Mouse (Mus musculus): Measurements from ENCODE around the gene Gper1.
"Not testable (repeated sequence)": the region's sequence is repeated elsewhere in the genome, so short reads cannot be mapped to it uniquely, and the experiment has no call there.

Gper1 gene

DNA sequence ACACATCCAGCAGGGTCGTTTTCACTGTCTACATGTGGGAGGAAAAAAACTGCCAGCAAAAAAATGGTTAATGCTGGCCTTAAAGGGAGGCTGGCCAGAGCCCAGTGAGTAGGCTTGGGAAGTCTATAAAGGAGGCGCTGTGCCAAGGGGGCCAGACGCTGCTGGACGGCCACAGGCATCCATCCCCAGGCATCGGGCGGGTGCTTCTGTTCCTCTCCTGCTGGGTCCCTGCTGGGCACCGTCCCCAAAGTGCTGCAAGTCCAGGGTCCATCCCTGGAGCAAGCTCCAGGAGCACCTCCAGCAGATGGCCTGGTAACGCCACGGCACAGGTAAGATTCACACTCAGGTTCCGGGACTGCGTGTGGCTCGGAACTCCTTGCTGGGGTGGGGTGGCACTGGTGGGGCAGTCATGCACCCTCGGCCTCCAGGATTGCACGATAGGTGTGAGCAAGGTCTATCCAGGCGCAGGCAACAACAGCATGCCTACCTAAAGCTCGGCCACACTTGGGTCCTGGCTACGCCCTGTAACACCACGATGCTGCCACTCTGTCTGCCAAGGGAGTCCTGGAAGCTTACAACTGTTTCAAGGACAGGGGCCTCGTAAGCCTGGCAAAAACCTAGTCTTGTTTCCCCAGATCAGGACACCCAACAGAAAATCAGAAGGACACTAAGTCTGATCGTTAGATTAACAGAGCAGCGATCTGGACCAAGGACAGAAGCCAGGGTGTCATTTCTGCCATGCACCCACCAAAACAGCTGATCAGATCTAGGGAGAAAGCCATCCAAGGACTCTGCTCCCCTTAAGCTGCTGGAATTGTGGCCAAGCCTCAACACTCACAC is at the start of gene Gper1:
Gene Gper1 (plus strand): TSS at position 126 of the 840 bp plus-strand sequence.
- peak; percentile 32 for DNase-seq

DNA sequence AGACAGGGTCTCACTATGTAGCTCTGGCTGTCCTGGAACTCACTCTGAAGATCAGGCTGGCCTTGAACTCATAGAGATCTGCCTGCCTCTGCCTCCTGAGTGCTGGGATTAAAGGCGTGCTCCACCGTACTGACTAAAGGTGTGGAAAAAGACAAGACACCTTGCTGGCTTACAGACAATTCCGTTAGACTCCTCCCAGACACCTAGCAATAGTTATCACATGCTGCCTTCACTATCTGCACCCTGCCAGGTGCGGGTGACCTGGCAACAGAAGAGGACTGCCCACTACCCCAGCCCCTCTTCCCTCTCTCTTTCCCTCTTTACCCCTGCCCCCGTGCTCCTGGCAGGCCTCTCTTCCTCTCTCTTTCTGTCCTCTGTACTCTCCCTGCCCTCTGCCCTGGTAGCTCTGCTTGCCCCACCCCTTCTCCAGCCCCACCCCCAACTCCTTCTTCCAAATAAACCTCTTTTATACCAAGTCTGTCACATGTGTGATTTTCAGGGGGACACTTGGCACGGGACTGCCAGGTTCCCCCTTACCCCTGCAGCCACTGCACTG is 49.0 kb upstream of the Gper1 start:
- no peak for DNase-seq

DNA sequence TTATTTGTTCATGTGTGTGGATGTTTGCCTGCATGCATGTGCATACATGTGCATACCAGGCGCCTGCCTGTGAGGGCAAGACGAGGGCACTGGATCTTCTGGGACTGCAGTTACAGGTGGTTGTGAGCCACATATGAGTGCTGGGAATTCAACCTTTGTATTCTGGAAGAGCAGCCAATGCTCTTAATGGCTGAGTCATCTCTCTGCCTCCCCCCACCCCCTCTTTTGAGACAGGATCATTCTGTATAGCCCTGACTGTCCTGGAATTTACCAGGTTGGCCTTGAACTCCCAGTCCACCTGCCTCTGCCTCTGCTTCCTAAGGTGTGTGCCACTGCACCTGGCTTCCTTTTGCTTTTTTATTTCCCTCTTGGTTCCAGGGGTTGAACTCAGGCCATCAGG is 48.1 kb upstream of the Gper1 start:
- DNase-seq = no peak

DNA sequence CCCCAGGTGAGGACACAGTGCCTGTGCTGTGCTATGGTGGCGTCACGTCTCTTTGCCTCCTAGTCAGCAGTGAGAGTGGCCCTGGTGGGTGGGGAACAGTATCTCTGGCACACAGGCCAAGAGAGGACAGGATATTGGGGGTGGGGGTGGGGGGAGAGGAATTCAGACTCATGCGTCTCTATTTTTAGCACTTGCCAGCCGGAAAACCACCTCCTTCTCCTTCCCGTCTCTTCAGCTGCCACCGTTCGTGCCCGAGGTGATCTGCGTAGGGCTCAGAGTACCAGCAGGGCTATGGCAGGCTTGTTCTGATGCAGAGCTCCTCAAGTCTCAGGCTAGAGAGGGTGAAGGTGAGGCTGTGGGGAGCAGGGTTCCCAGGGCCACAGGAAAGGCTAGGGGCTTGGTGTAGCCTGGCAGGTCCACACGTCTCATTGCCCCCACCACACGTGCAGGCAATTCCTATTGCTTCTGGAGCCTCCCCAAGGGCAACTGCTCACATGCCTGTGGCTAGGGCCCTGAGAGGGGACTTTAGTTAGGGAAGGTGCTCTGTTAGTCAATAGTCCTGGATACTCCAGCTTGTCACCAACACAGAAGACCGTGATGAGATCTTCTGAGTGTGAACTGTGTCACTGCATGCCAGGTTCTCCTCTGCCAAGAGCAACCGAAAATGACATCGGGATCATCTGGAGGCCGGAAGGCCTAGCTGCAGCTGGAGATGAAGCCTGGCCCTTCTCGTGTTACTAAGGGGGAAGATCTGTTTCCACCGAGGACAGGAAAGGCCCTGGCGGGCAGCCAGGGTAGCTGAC is 45.3 kb upstream of the Gper1 start, which contains the start of gene Gpr146:
Gene Gpr146 (plus strand): TSS at position 230 of the 803 bp plus-strand sequence.
- DNase-seq = no peak

DNA sequence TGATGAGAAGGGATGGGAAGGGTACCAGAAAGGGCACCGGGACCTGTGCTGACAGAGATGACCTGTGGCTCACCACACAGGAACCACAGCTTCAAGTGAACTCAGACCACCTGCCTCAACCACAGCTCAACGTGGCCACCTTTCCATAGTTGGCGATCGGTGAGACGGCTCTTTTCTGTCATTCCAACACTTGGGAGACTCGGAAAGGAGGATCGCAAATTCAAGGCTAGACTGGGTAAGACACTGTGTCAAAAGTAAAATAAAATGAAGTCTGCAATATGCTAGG is 44.7 kb upstream of the Gper1 start:
- no peak for DNase-seq

DNA sequence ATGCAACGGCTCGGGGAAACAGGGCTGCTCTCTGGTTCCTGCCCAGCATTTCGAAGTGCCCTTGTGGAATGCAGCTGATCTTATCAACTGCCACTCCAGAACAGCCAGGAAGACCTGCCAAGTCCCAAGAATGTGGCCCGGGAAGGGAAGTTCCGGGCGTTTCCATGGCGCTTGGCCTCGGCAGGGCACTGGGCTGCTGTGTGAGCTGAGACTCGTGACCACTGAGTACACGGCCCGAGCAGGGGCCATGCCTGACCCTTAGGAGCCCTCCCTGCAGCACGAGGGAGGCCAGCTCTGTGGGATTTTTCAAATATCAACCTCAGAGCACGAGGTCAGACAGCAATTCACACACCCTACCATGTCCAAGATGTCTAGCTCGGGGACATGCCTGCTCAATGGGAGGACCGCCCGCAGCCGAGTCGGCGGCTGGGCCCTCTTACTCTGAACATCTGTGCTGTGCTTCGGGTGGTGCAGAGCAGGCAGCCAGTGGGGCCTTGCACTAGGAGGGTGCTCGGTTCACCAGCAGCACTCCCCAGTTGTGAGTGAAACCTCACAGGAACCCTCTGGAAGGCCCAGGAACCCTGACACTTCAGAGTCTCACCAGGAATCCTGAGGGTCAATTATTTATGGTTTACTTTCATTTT is 43.8 kb upstream of the Gper1 start:
- peak; percentile 46 for DNase-seq

DNA sequence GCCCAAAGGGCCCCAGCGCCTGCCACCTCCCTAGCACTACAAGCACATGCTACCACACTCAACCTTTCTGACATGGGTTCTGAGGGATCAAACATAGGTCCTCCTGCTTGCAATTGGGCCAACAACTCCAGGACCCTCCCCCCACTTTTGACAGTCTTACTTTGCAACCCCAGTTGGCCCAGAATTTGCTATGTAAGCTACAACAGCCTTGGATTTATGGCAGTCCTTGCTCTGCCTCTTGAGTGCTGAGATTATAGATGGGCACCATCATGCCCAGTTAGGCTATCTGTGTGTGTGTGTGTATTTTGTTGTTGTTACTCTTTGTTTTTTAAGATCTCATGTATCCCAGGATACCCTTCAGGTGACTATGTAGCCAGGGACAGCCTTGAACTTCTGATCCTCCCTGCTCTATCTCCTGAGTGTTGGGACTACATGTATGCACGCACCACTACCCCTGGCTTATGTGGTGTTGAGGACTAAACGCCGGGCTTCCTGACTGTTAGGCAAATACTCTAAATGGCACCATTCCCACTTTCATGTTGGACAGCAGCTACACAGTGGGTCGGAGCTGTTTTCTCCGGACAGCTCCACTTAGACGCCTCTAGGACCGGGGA is 43.1 kb upstream of the Gper1 start:
- no peak for DNase-seq

DNA sequence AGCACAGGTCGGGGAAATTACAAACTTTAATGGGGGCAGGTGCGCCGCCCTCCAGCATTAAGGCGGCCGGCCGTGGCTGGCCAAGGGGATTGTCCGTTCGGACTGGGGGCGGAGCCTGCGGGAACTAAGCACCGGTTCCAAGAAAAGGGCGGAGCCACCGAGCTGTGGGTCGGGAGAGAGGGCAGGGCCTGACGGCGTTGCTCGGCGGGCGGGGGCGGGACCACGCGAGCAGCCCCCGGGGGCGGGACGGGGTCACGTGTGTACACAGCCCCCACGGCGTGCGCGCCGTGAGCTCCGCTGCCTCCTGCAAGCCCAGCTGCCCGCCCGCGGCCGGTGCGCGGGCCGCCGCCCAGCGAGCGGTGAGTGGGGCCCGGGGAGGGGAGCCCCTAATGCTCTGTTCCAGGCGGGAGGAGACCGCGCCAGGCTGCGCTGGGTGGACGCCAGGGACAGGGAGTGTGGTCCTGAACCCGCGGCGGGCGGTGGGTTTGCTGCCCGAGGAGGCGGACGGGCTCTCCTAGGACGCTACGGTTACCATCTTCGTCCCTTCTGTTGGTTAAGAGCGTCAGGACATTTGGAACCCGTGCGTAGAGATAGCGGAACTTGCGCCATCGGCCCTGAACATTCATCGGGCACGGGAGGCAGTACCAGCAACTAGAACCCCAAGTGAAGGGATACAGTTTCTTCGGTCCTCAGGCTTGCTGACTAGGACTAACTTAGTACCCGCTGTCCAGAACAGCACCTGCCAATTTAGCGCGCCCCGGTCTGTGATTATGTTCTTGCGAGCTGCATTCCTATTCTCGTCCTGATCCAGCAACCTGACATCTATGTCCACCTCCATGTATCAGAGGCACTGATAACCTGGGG is 42.3 kb upstream of the Gper1 start:
- DNase-seq = peak; percentile 96

DNA sequence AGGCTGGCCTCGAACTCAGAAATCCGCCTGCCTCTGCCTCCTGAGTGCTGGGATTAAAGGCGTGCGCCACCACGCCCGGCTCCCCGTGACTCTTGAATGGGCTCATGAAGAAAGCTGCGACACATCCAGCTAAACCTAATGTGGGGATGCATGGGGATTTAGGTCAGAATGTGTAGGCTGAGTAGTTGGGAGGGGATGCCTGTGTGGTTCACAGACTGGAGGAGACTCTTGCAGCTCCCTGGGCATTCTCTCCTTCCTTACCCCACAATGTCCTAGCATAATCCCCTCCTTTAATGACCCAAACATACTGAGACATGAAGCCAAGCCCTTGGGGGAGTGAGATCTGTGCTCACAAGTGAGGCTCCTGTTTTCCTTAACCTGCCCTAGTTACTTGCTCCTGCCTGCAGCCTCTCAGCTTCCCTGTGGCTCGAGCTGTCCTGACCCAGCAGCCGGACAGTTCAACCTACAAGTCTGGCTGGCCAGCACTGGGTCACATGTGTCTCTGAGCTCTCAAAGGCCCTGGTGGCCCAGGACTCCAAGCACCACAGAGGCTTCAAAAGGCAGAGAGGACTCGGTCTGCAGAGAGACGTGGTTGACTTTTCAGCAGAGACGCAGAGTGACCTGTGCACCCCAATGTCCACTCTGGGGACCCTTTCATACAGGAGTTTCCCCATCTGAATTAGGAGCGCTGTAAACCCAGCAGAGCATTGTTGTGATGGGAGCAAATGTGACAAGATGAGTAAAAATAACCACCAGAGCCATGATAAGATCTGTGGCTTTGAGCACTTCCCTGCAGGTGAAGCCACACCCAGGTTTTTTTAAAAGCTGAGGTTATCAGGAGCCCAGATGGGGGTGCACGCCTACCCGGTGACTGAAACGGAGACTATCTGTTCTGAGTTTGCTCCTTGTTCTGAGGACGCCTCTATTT is 41.1 kb upstream of the Gper1 start:
- no peak for DNase-seq

DNA sequence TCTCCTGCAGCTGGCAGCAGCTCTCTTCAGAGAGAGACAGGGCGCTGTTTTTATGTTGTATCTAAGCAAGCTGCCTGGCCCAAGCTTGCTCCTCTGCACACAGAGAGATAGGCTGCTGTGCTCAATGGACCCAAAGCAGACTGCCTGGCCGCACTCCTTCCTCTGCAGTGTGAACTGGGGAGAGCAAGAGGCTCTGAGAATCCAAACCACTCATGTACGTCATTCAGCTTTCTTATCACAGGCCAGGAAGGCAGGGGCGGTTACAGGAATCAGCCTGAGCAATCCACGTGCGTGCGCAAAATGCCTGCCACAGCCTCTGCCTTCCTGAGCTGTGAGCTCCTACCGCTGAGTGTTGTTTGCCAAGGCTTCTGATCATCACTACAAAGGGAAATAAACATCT is 40.2 kb upstream of the Gper1 start:
- DNase-seq = no peak

DNA sequence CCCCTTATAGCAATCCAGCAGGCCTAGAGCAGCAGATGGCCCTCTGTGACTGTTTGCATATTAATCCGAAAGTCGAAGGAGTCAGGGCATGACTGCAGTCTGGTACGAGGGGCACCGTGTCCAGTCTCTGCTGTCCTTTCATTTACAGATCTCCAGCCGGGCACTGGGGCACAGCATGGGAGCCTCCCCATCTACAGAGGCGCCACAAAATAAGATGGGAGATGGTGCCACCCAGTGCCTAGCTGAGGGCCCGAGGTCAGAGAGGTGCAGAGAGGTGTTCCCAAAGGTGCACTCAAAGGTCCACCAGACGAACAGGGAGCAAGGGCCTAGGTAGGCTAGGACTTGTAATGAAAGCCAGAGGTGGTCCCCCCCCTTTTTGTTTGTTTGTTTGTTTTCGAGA is 39.7 kb upstream of the Gper1 start:
- no peak for DNase-seq

DNA sequence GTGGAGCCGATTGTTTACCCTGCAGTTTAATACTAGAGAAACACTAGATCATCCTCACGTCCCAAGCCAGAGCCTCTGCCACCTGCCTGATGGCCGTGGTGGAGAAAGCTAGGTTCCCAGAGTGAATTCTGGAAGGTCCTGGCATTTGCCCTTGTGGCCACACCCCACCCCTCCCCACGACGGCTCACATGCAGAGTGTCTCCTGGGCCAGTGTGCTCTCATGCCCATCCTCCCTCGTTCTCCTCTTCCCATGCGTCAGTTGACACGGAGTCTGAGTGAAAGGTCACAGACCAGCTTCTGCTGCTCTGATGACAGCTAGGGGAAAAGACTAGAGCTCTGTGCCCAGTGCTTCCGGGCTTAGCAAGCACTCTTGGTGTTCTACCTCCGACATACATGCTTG is 38.4 kb upstream of the Gper1 start:
- no peak for DNase-seq

DNA sequence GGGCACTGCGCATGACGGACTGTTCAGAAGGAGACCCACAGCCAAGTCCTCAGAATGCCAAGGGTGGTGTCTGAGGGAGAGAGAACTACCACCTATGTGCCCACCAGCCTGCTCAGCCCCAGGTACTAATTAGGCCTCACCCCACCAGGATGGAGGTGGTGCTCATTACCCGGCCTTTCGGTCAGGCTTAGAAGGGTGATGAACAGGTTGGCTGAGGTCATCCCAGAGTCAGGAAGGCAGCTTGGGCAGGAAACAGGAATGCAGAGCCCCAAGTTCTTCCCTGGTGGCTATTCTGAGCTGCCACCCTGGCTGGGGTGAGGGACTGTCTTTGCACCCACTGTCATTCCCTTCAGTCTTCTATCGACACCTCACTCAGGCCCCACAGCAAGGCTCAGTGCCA is 36.9 kb upstream of the Gper1 start:
- no peak for DNase-seq

DNA sequence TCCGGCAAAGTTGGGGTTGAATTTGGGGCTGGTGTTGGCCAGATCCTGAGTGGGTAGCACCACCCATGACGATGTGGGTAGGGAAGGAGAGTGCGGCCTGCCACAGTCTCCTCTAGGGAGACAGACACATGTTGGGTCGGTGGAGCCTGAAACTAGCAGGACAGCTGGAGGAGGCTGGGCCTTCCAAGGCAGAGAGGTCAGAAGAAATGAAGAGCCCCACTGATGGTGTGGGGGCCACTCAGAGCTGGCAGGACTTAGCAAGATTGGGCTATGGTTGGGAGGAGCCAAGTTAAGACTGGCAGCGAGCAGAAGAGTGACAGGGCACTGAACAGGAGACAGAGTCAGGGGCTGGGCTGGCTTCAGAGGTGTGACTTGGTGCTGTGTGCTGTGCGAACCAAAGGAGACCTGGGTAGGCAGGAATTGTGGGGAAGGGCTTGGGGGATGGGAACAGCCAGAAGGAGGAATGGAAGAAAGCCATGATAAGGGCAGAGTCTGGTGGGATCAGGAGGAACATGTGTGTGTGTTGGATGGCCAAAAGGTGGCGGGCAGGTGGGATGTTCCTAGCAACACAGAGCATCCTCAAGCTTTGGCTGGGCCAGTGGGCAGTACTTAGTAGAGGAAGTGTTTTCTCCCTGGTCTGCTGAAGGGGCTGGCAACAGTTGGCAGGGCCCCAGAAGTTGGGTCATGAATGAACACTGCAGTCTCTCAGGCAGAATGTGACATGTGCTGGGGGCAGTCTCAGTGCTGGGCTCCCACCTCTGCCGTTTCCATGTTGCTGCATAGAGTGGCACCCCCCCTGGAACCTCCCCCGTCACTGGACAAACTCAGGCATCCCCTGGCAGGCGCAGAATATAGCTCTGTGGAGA is 35.4 kb upstream of the Gper1 start:
- no peak for DNase-seq

DNA sequence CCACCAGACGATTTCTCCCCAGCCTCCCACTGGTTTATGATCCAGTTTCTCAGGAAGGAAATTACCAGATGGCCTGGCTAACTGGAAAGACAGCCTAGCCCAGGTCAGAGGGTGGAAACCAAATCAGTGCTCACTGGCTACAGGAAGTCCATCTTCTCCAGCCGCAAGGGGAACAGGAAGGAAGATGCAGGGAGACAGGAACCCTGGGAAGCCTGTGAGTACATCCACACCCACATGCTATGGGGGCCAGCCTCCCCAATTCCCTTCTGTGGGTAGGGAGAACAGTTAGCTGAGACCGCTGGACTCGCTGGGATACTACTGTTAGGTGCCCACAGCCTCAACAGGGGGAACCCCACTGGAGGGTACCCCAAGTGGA is 34.8 kb upstream of the Gper1 start:
- DNase-seq = no peak

DNA sequence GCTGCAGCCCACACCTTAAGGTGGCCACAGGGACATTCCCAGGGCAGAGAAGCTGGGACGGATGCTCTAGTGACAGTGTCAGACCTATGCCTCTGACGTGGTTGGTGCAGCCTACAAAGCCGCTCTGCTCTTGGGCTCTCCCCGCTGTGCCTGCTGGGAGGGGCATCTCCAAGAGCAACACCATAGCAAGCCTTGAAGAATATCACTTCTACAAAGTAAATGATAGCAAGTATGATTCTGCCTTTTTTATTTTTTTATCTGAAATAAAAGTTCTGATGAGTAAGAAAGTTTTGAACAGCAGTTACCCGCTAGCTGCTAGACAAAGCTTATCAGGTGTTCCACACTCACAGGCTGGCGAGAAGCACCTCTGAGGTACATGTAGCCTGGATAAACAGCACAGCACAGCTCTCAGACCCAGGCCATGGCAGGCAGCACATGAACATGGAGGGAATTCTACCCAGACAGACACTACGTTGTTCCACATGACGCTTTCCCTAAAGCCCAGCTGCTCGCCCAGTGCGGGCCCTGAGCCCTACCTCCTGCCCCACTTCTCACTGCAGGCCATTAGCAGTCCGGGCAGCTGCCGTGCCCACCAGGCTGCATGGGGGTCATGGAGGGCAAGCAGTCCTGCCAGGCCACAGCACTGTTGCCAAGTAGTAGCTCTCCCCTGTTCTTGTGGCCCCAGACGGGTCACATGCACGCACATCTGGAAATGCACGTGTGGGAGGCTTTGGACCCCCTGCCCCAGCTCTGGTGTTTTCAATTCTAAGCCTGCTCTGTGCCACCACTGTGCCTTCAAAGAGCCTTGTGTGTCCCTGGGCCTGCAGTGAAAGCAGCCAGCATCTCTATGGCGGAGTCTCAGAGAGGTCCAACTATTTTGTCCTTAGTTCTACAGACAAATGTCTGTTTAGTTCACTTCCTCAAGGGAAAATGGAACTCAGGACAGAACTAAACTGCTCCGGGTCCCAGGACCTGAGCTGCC is 34.0 kb upstream of the Gper1 start:
- no peak for DNase-seq

DNA sequence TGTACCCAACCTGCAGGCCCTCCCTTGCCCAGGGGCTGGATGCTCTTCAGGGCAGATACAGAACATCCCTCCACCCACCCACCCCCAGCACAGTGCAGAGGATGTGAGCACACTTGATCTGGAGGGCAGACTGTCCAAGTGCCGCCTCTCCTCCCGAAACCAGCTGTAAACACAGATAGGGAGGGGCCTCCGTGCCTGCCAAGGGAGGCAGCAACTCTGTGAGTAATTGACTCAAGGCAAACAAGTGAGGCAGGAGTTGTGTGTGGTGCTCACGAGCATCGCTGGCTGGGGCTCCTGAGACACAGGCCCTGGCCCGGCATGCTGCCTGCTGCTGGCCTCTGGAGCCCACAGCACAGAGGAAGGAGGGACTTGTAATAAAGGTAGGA is 33.3 kb upstream of the Gper1 start:
- peak; percentile 48 for DNase-seq

DNA sequence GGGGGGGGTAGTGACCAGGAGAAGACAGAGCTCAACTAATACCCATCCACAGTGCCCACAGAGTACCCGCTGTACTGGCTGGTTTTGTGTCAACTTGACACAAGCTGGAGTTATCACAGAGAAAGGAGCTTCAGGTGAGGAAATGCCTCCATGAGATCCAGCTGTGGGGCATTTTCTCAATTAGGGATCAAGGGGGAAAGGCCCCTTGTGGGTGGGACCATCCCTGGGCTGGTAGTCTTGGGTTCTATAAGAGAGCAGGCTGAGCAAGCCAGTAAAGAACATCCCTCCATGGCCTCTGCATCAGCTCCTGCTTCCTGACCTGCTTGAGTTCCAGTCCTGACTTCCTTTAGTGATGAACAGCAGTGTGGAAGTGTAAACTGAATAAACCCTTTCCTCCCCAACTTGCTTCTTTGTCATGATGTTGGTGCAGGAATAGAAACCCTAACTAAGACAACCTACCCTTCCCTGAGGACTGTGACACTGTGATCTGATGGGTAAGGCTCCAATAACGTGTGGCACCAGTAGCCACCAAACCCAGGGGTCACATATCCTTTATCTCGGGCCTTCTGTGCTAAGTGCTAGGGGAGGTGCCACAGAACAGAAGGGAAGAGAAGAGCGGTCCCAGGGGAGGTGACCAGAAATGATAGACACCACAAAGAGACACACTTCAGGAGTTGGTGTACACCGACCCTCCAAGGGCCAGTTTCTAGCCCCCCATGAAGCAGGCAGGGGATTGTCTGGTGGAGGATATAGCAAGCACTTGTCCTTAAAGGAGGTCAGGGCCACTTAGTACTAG is 32.4 kb upstream of the Gper1 start:
- not testable (repeated sequence) for DNase-seq
